Mouse (Mus musculus) gastrocnemius, postnatal 10 days (tissue): ENCODE measurements around the gene Vmn1r174. TPM values are rescaled to one million over a fixed set of nuclear protein-coding genes. Genes with fewer than 3 reads are reported as not detected.
"Not testable (repeated sequence)": the region's sequence is repeated elsewhere in the genome, so short reads cannot be mapped to it uniquely, and the experiment has no call there.

Experiments
- DNase-seq: peaks from one replicate; pipeline ENCODE4 v3.0.0; 2021; ENCODE audit warnings: mixed read lengths
- long read RNA-seq, 2 experiments: library from polyadenylated mRNA; stranded (forward); transcript quantifications; one replicate each; pipeline ENCODE4 v2.0.0; 2021
- total RNA-seq, 2 experiments: library from RNA; stranded (reverse); gene quantifications; 2 replicates each; pipeline ENCODE4 v1.2.3; 2021

Vmn1r174 gene
- not detected for total RNA-seq
- long read RNA-seq, experiment 1 = 0 reads
- long read RNA-seq, experiment 2 = 0 reads

DNA sequence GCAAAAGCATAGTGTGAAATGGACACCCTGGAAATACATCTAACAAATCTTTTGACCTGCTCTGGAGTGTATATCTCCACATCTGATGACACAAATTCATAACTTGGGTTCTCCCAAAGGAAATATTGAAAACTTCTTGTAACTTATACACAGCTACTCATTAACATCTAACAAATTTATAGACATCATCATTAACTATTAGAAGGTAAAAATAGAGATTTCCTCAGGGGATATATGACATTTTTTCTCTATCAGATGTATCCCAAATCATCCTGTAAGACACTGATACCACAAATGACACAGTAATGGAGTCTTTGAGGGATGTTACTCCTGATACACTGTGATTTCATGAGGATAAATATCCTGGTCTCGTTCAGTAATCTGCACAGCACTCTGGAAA lies at the start of gene Vmn1r174:
Vmn1r174 (plus strand) TSS at position 301 of the 400 bp plus-strand sequence.
- DNase-seq = not testable (repeated sequence)

- DNase-seq = no peak
These were observed 32.5 kb downstream of the Vmn1r174 start for GRCm38 (mm10) chr7:23784526-23784925.

- DNase-seq = not testable (repeated sequence)
These were observed 58.5 kb downstream of the Vmn1r174 start, which contains the start of gene Vmn1r175 for GRCm38 (mm10) chr7:23810543-23810942. TSS of gene Vmn1r175 (minus strand) at chr7:23810643.

Other genes with a start within 250 kb of the Vmn1r174 start
- gene Vmn1r167, start 245.1 kb upstream of the Vmn1r174 start, total RNA-seq = not detected
- not detected for gene Vmn1r168, start 212.5 kb upstream of the Vmn1r174 start, total RNA-seq
- gene Vmn1r169, start 176.7 kb upstream of the Vmn1r174 start, total RNA-seq = not detected
- gene Vmn1r170, start 146.1 kb upstream of the Vmn1r174 start, total RNA-seq = not detected
- gene Vmn1r171, start 121.5 kb upstream of the Vmn1r174 start, total RNA-seq = not detected
- not detected for gene Vmn1r172, start 94.0 kb upstream of the Vmn1r174 start, total RNA-seq
- gene Vmn1r173, start 51.6 kb upstream of the Vmn1r174 start, total RNA-seq = not detected
- not detected for gene Vmn1r175, start 58.4 kb downstream of the Vmn1r174 start, total RNA-seq
- gene Vmn1r176, start 85.1 kb downstream of the Vmn1r174 start, total RNA-seq = not detected
- gene Vmn1r177, start 114.2 kb downstream of the Vmn1r174 start, total RNA-seq = not detected
- not detected for gene Vmn1r178, start 139.7 kb downstream of the Vmn1r174 start, total RNA-seq
- not detected for gene Vmn1r179, start 174.7 kb downstream of the Vmn1r174 start, total RNA-seq
- gene Vmn1r180, start 198.4 kb downstream of the Vmn1r174 start, total RNA-seq = not detected
- gene Vmn1r181, start 222.3 kb downstream of the Vmn1r174 start, total RNA-seq = not detected
- gene V1rd19, start 249.4 kb downstream of the Vmn1r174 start, total RNA-seq = not detected